Mouse (Mus musculus): ENCODE results near the gene Gpld1. TPM values are rescaled to one million over a fixed set of nuclear protein-coding genes. Genes with fewer than 3 reads are reported as not detected.

Gene Gpld1
- polyA plus RNA-seq, 1 experiment from 2014 or later, result 0.49 TPM

GRCm38 (mm10) chr13:24999538-24999937 lies 56.6 kb downstream of the Gpld1 start:
- H3K9me3 ChIP-seq (replicated peaks; ENCODE audit: control insufficient read depth, low read length), result no peaks in the 10 kb centered on the region
- H3K4me3 ChIP-seq (ENCODE audit: low read depth, low read length), result no peak overlapping the region
- H3K4me2 ChIP-seq (ENCODE audit: low read depth, low read length), result no peak overlapping the region
- no peaks in the 10 kb centered on the region for H3K27me3 ChIP-seq (ENCODE audit: control insufficient read depth, insufficient read depth, low read length)
- H3K36me3 ChIP-seq (replicated peaks; ENCODE audit: control insufficient read depth, insufficient read depth, low read depth, low read length), result peaks cover 7% of the 10 kb centered on the region
- no peak for ATAC-seq (replicated peaks; ENCODE audit: insufficient number of reproducible peaks, low FRiP score, low TSS enrichment, low read depth)
- H3K27ac ChIP-seq (replicated peaks; ENCODE audit: low read depth, low read length), result no peak overlapping the region
- 93% methylated on average over 2 of the region's 2 CpGs for WGBS
- no peak for DNase-seq (ENCODE audit: low spot score)
- no peak overlapping the region for H3K9ac ChIP-seq (replicated peaks; ENCODE audit: low read length)
- no peaks in the 10 kb centered on the region for H3K4me1 ChIP-seq (ENCODE audit: control insufficient read depth, insufficient read depth, low read length)

- Histone ChIP-seq H3K4me3 (ENCODE audit: low read depth, low read length) (no peak overlapping the region), H3K27me3 (ENCODE audit: control insufficient read depth, insufficient read depth, low read length) (no peaks in the 10 kb centered on the region), H3K4me2 (ENCODE audit: low read depth, low read length) (no peak overlapping the region), H3K27ac (replicated peaks; ENCODE audit: low read depth, low read length) (no peak overlapping the region), H3K9ac (replicated peaks; ENCODE audit: low read length) (no peak overlapping the region), H3K9me3 (replicated peaks; ENCODE audit: control insufficient read depth, low read length) (no peaks in the 10 kb centered on the region), H3K4me1 (ENCODE audit: control insufficient read depth, insufficient read depth, low read length) (no peaks in the 10 kb centered on the region), H3K36me3 (replicated peaks; ENCODE audit: control insufficient read depth, insufficient read depth, low read depth, low read length) (no peaks in the 10 kb centered on the region; the same call in 1 of the 2 replicates)
- DNase-seq (ENCODE audit: low spot score) (peak; percentile 25), ATAC-seq (replicated peaks; ENCODE audit: insufficient number of reproducible peaks, low FRiP score, low TSS enrichment, low read depth) (no peak)
Observed at GRCm38 (mm10) chr13:25002965-25003364, 60.0 kb downstream of the Gpld1 start.

DNA sequence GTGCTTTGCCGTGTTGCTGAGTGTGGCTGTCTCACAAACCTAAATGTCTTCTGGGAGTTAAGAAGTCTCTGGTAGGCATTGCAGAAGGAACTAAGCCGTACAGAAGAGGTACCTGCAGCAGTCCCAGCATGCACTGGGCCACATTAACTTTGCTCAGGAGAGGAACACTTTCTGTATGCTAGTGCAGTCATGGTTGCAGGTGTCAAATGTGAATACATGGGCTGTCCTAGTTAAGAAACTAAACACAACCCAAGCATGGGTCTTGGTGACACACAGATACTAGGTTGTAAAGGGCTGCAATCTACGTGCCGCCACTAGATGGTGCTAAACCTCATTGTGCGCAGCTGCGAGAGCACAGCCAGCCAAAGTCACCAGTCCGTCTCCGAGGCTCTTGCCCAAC lies 64.2 kb downstream of the Gpld1 start:
- 84% methylated on average over 5 of the region's 8 CpGs for WGBS
- DNase-seq (ENCODE audit: low spot score), result no peak
- H3K9ac ChIP-seq (replicated peaks; ENCODE audit: low read length), result no peak overlapping the region
- H3K4me3 ChIP-seq (ENCODE audit: low read depth, low read length), result no peak overlapping the region
- no peak overlapping the region for H3K4me2 ChIP-seq (ENCODE audit: low read depth, low read length)
- H3K27ac ChIP-seq (replicated peaks; ENCODE audit: low read depth, low read length), result no peak overlapping the region
- H3K9me3 ChIP-seq (replicated peaks; ENCODE audit: control insufficient read depth, low read length), result no peaks in the 10 kb centered on the region
- no peaks in the 10 kb centered on the region for H3K27me3 ChIP-seq (ENCODE audit: control insufficient read depth, insufficient read depth, low read length)
- H3K4me1 ChIP-seq (ENCODE audit: control insufficient read depth, insufficient read depth, low read length), result no peaks in the 10 kb centered on the region
- no peak for ATAC-seq (replicated peaks; ENCODE audit: insufficient number of reproducible peaks, low FRiP score, low TSS enrichment, low read depth)
- H3K36me3 ChIP-seq (replicated peaks; ENCODE audit: control insufficient read depth, insufficient read depth, low read depth, low read length), result no peaks in the 10 kb centered on the region; the same call in 1 of the 2 replicates

DNA sequence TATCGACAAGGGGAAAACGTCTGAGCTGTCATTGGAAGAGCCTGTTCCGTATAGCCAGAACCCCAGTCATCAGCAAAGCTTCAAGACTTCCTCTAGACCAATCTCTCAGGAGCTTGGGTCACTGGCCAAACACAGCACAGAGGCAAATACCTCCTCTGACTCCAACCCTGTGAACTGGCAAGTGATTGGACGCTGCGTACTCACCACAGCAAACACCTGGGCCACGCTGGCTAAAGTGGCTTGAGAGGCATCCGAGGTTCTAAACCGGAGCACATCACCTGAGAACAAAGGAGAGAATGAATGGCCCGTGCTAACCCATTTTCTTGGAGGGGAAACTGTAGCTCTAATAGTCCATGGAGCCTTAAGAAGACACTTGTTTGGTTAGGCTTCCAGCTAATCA lies 75.4 kb downstream of the Gpld1 start:
- Histone ChIP-seq H3K4me3 (ENCODE audit: low read depth, low read length) (no peak overlapping the region), H3K9me3 (replicated peaks; ENCODE audit: control insufficient read depth, low read length) (no peaks in the 10 kb centered on the region), H3K9ac (replicated peaks; ENCODE audit: low read length) (no peak overlapping the region), H3K27me3 (ENCODE audit: control insufficient read depth, insufficient read depth, low read length) (no peaks in the 10 kb centered on the region), H3K27ac (replicated peaks; ENCODE audit: low read depth, low read length) (no peak overlapping the region), H3K4me2 (ENCODE audit: low read depth, low read length) (no peak overlapping the region), H3K4me1 (ENCODE audit: control insufficient read depth, insufficient read depth, low read length) (no peaks in the 10 kb centered on the region; the same call in 1 of the 2 replicates), H3K36me3 (replicated peaks; ENCODE audit: control insufficient read depth, insufficient read depth, low read depth, low read length) (no peaks in the 10 kb centered on the region)
- 88% methylated on average over 9 of the region's 9 CpGs for WGBS
- ATAC-seq (replicated peaks; ENCODE audit: insufficient number of reproducible peaks, low FRiP score, low TSS enrichment, low read depth) (no peak), DNase-seq (ENCODE audit: low spot score) (no peak)

DNA sequence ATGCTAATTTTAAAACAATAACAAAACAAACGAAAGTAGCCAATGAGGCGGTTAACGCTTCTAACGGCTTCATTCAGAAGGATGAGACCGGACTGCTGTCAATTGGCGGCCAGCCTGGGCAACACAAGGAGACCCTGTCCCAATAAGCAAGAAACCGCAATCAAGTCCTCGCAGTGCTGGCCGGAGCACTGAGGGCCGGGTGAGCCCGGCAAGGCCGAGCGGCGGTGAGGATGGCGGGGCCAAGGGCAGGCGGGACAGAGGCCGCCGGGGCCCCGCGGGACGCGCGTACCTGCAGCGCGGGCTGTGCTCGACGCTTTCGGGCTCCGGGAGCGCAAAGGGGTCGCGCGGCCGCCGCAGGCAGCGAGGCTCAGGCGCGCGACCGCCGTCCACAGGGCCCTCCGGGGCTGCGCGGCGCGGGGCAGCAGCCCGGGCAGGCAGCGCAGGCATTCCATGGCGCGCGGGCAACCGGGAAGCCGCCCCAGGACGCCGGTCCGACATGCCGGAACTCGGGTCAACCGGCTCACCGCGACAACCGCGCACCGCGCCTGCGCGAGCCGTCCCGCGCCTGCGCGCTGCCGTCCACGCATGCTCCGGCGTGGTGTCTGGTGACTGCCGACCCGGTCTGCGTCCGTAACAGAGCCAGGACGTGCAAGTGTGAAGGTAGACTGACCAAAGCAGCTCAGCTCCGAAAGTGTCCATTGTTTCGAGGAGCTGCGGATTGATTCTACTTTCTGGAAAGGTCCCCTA lies 77.0 kb downstream of the Gpld1 start, which contains the start of gene Mrs2:
TSS of gene Mrs2 (minus strand) at position 587 of the 747 bp plus-strand sequence.
- peak; percentile 93 for ATAC-seq (replicated peaks; ENCODE audit: insufficient number of reproducible peaks, low FRiP score, low TSS enrichment, low read depth)
- WGBS, result under 1% methylated on average over 62 of the region's 84 CpGs
- H3K4me1 ChIP-seq (ENCODE audit: control insufficient read depth, insufficient read depth, low read length), result no peaks in the 10 kb centered on the region; the same call in 1 of the 2 replicates
- DNase-seq (ENCODE audit: low spot score), result peak; percentile 88
- no peaks in the 10 kb centered on the region for H3K9me3 ChIP-seq (replicated peaks; ENCODE audit: control insufficient read depth, low read length)
- H3K27ac ChIP-seq (replicated peaks; ENCODE audit: low read depth, low read length), result peak within 1 kb of the TSS; percentile 35
- peak within 1 kb of the TSS; percentile 87 for H3K4me2 ChIP-seq (ENCODE audit: low read depth, low read length)
- peak within 1 kb of the TSS; percentile 91 for H3K9ac ChIP-seq (replicated peaks; ENCODE audit: low read length)
- no peaks in the 10 kb centered on the region for H3K27me3 ChIP-seq (ENCODE audit: control insufficient read depth, insufficient read depth, low read length)
- H3K4me3 ChIP-seq (ENCODE audit: low read depth, low read length), result peak within 1 kb of the TSS; percentile 89
- no peaks in the 10 kb centered on the region for H3K36me3 ChIP-seq (replicated peaks; ENCODE audit: control insufficient read depth, insufficient read depth, low read depth, low read length)

DNA sequence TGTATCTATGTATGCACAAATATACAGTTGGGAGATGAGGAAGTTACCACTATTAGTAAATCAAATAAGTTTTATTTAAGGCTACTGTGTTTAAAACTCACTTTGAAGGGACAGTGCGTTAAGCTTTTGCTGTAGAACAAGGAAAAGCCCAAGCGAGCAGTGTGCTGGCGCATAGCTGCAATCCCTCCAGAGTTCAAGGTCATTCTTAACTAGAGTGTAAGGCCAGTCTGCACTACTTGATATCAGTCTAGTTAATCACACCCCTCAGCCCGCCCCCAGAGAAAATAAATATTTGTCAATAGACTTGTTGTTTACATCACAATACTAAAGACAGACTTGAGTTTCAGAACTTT lies 77.6 kb downstream of the Gpld1 start:
- Histone ChIP-seq H3K36me3 (replicated peaks; ENCODE audit: control insufficient read depth, insufficient read depth, low read depth, low read length) (no peaks in the 10 kb centered on the region), H3K9me3 (replicated peaks; ENCODE audit: control insufficient read depth, low read length) (no peaks in the 10 kb centered on the region), H3K27me3 (ENCODE audit: control insufficient read depth, insufficient read depth, low read length) (no peaks in the 10 kb centered on the region), H3K4me2 (ENCODE audit: low read depth, low read length) (peak overlapping the region; percentile 87), H3K4me3 (ENCODE audit: low read depth, low read length) (peak overlapping the region; percentile 89), H3K9ac (replicated peaks; ENCODE audit: low read length) (peak overlapping the region; percentile 91), H3K4me1 (ENCODE audit: control insufficient read depth, insufficient read depth, low read length) (no peaks in the 10 kb centered on the region; the same call in 1 of the 2 replicates), H3K27ac (replicated peaks; ENCODE audit: low read depth, low read length) (no peak overlapping the region)
- 49% methylated on average over 4 of the region's 4 CpGs for WGBS
- peak; percentile 4 for DNase-seq (ENCODE audit: low spot score)
- ATAC-seq (replicated peaks; ENCODE audit: insufficient number of reproducible peaks, low FRiP score, low TSS enrichment, low read depth), result peak; percentile 32; the same call in 1 of the 2 replicates

DNA sequence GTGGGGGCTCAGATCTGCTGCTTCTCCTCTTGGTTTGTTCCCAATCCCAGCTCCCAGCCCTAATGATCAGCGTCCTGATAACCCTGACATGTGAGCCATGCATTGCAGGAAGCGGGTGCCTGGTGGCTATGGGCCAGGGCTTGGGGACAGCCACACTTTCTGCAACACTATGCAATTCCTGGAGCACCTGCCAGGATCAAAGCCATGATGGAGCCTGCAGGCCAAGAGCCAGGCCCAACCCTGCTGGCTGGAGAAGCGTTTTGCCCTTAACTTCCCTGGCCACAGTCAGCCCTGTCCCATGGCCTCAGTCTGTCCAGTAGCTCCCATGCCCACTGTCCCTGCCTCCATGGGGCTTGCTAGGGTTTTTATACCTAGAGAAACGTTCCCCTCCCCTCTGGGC lies 79.4 kb downstream of the Gpld1 start:
- WGBS, result 75% methylated on average over 4 of the region's 4 CpGs

DNA sequence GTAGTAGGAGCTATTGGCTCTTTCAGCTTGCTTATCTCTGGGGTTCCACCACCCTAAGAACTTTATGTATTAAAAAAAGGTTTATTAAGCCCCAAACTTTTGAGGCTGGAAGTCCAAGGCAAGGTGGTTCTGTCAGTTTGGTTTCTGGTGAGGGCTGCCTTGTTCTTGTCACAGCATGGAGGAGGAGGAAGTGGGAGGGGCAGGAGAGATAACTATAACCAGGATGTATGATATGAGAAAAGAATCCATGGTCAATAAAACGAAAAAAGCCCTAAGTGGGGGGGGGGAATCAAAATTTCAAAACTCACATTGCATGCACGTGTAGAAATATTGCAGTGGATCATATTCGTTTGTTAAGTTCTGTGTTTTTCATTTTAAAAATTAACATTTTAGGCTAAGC lies 80.2 kb downstream of the Gpld1 start:
- no peaks in the 10 kb centered on the region for H3K27me3 ChIP-seq (ENCODE audit: control insufficient read depth, insufficient read depth, low read length)
- no peaks in the 10 kb centered on the region for H3K36me3 ChIP-seq (replicated peaks; ENCODE audit: control insufficient read depth, insufficient read depth, low read depth, low read length)
- no peaks in the 10 kb centered on the region; the same call in 1 of the 2 replicates for H3K4me1 ChIP-seq (ENCODE audit: control insufficient read depth, insufficient read depth, low read length)
- H3K4me2 ChIP-seq (ENCODE audit: low read depth, low read length), result no peak overlapping the region
- H3K9me3 ChIP-seq (replicated peaks; ENCODE audit: control insufficient read depth, low read length), result no peaks in the 10 kb centered on the region
- no peak for ATAC-seq (replicated peaks; ENCODE audit: insufficient number of reproducible peaks, low FRiP score, low TSS enrichment, low read depth)
- no peak overlapping the region for H3K4me3 ChIP-seq (ENCODE audit: low read depth, low read length)
- H3K27ac ChIP-seq (replicated peaks; ENCODE audit: low read depth, low read length), result no peak overlapping the region
- 77% methylated on average over 3 of the region's 3 CpGs for WGBS
- no peak for DNase-seq (ENCODE audit: low spot score)
- no peak overlapping the region for H3K9ac ChIP-seq (replicated peaks; ENCODE audit: low read length)

More for the DNA sequence above, 79.4 kb downstream of the Gpld1 start:
- DNase-seq (ENCODE audit: low spot score), result no peak
- no peak for ATAC-seq (replicated peaks; ENCODE audit: insufficient number of reproducible peaks, low FRiP score, low TSS enrichment, low read depth)
- H3K27me3 ChIP-seq (ENCODE audit: control insufficient read depth, insufficient read depth, low read length), result no peaks in the 10 kb centered on the region
- no peak overlapping the region for H3K4me2 ChIP-seq (ENCODE audit: low read depth, low read length)
- no peaks in the 10 kb centered on the region for H3K36me3 ChIP-seq (replicated peaks; ENCODE audit: control insufficient read depth, insufficient read depth, low read depth, low read length)
- no peaks in the 10 kb centered on the region for H3K9me3 ChIP-seq (replicated peaks; ENCODE audit: control insufficient read depth, low read length)
- H3K4me3 ChIP-seq (ENCODE audit: low read depth, low read length), result no peak overlapping the region
- no peak overlapping the region for H3K9ac ChIP-seq (replicated peaks; ENCODE audit: low read length)
- H3K27ac ChIP-seq (replicated peaks; ENCODE audit: low read depth, low read length), result no peak overlapping the region
- H3K4me1 ChIP-seq (ENCODE audit: control insufficient read depth, insufficient read depth, low read length), result no peaks in the 10 kb centered on the region; the same call in 1 of the 2 replicates

Data from embryonic facial prominence, embryonic 11.5 days (tissue).